Comparison of ENCODE assay signal across 31 mouse cellular contexts in genomic region chr11:114682321-114682900, GRCm38 (mm10). TPM values are rescaled to one million over a fixed set of nuclear protein-coding genes. Genes with fewer than 3 reads are reported as not detected.
DNase-seq lines count a peak whose midpoint lies in the region; ATAC-seq and TF ChIP-seq lines count a peak whose summit lies in the region.
"Had no signal": no experiment of that assay in that cellular context is flagged by ENCODE, and none has a peak within 500 bp of the region (broad histone marks: within the 10 kb centered on the region; RNA-seq: fewer than 3 reads in every experiment).

No protein-coding gene starts in this region.

- no peaks in the 10 kb centered on the region for H3K9me3 ChIP-seq in kidney, embryonic 16.5 days (ENCODE audit: low read length)
- no peaks in the 10 kb centered on the region for H3K9me3 ChIP-seq in E14TG2a.4 (ENCODE audit: low read length)
- no peaks in the 10 kb centered on the region for H3K9me3 ChIP-seq in limb, embryonic 10.5 days (replicated peaks)
- H3K9me3 ChIP-seq: embryonic facial prominence, embryonic 10.5 days; embryonic facial prominence, embryonic 15.5 days; forebrain, embryonic 12.5 days; heart, embryonic 10.5 days; heart, embryonic 15.5 days; limb, embryonic 12.5 days had no signal

- no peak for TF ChIP-seq CTCF in E14TG2a.4 (conservative IDR thresholded peaks at IDR 0.05; ENCODE audit: low read length)

- H3K27ac ChIP-seq in kidney, embryonic 16.5 days (ENCODE audit: low read length) = no peak overlapping the region
- peak overlapping the region; percentile 28; the same call in 1 of the 2 replicates for H3K27ac ChIP-seq in limb, embryonic 10.5 days
- H3K27ac ChIP-seq: embryonic facial prominence, embryonic 10.5 days; embryonic facial prominence, embryonic 15.5 days; forebrain, embryonic 12.5 days; heart, embryonic 10.5 days; heart, embryonic 15.5 days; limb, embryonic 12.5 days had no signal

- H3K4me2 ChIP-seq in kidney, embryonic 16.5 days (replicated peaks; ENCODE audit: low read depth, low read length) = no peak overlapping the region
- H3K4me2 ChIP-seq: embryonic facial prominence, embryonic 15.5 days; forebrain, embryonic 12.5 days; heart, embryonic 15.5 days; limb, embryonic 12.5 days; liver, embryonic 11.5 days had no signal

- no peak for ATAC-seq in kidney, embryonic 16.5 days (ENCODE audit: low FRiP score, low TSS enrichment)
- ATAC-seq: activated CD4-positive, CD25-positive, alpha-beta regulatory T cell, adult 4 months; CD4-positive, CD25-positive, alpha-beta regulatory T cell, adult 4 months; forebrain, postnatal 0 days; hindbrain, embryonic 16.5 days; liver, postnatal 0 days had no signal

- peak; percentile 58 for DNase-seq in cerebellum, adult 9-10 months
- DNase-seq in cerebellum, postnatal 10 days = no peak
- peak; percentile 44 to 68 for DNase-seq in kidney, postnatal 25 days
- no peak for DNase-seq in limb, embryonic 10.5 days (ENCODE audit: low spot score)
- DNase-seq in c-Kit-positive CD71-positive TER-119-positive erythroid progenitor cells, embryonic 14.5 days (ENCODE audit: low spot score) = no peak
- no peak for DNase-seq in left cerebral cortex, adult 8-10 months (ENCODE audit: low spot score in 2 of 2)
- DNase-seq: adrenal gland, adult 2 months; adrenal gland, postnatal 36 days; cerebellum, adult 11-12 months; forebrain, postnatal 0 days; gastrocnemius, postnatal 10 days; heart, adult 11 months; layer of hippocampus, postnatal 36 days; liver, postnatal 0 days; lung, postnatal 36 days; midbrain, embryonic 14.5 days; right cerebral cortex, adult 18-20 months; spleen, adult 18-20 months; thymus, postnatal 14 days had no signal

- peaks cover 37% of the 10 kb centered on the region for H3K4me1 ChIP-seq in kidney, embryonic 16.5 days (ENCODE audit: insufficient read depth, low read length)
- peaks cover 83% of the 10 kb centered on the region for H3K4me1 ChIP-seq in E14TG2a.4 (replicated peaks; ENCODE audit: low read depth, low read length)
- peaks cover 40% of the 10 kb centered on the region for H3K4me1 ChIP-seq in limb, embryonic 10.5 days

- no peak overlapping the region for H3K4me3 ChIP-seq in kidney, embryonic 16.5 days (ENCODE audit: low read length)
- H3K4me3 ChIP-seq in E14TG2a.4 (replicated peaks; ENCODE audit: low read length) = 0 out of 2 replicates have a peak overlapping the region, but pooled peaks have one; percentile 76
- no peak overlapping the region for H3K4me3 ChIP-seq in limb, embryonic 10.5 days
- H3K4me3 ChIP-seq: embryonic facial prominence, embryonic 10.5 days; embryonic facial prominence, embryonic 15.5 days; forebrain, embryonic 12.5 days; heart, embryonic 10.5 days; heart, embryonic 15.5 days; limb, embryonic 12.5 days had no signal

- H3K36me3 ChIP-seq in kidney, embryonic 16.5 days (ENCODE audit: insufficient read depth, low read length) = no peaks in the 10 kb centered on the region
- H3K36me3 ChIP-seq in E14TG2a.4 (ENCODE audit: insufficient read depth, low read length) = peaks cover 18% of the 10 kb centered on the region
- no peaks in the 10 kb centered on the region for H3K36me3 ChIP-seq in limb, embryonic 10.5 days
- H3K36me3 ChIP-seq: embryonic facial prominence, embryonic 15.5 days; forebrain, embryonic 12.5 days; heart, embryonic 10.5 days; heart, embryonic 15.5 days; limb, embryonic 12.5 days had no signal

- 90% methylated on average over 13 of the region's 13 CpGs for WGBS in kidney, embryonic 16.5 days
- 94% methylated on average over 13 of the region's 13 CpGs for WGBS in limb, embryonic 10.5 days

- no peak overlapping the region for H3K9ac ChIP-seq in kidney, embryonic 16.5 days (replicated peaks; ENCODE audit: low read length)
- H3K9ac ChIP-seq: embryonic facial prominence, embryonic 15.5 days; forebrain, embryonic 12.5 days; forebrain, postnatal 0 days; heart, embryonic 15.5 days; limb, embryonic 12.5 days; liver, postnatal 0 days had no signal

- H3K27me3 ChIP-seq in kidney, embryonic 16.5 days (ENCODE audit: insufficient read depth, low read length) = no peaks in the 10 kb centered on the region
- no peaks in the 10 kb centered on the region for H3K27me3 ChIP-seq in E14TG2a.4 (ENCODE audit: insufficient read depth, low read length)
- H3K27me3 ChIP-seq in limb, embryonic 10.5 days (ENCODE audit: low read depth, poor library complexity, severe bottlenecking) = no peaks in the 10 kb centered on the region
- H3K27me3 ChIP-seq: embryonic facial prominence, embryonic 15.5 days; heart, embryonic 15.5 days; limb, embryonic 12.5 days had no signal

RNA-seq across cellular contexts. Expression of gene Ttyh2, which starts 7.2 kb away (rescaled TPM):
- 20.4 and 21.5 TPM in 2 replicates for polyA plus RNA-seq in kidney, embryonic 16.5 days (2015; fragmentation: Nextera tagmentation; extraction: Ambion mirVana)
- polyA plus RNA-seq in limb, embryonic 10.5 days (2016; fragmentation: Nextera tagmentation; extraction: Ambion mirVana) = 8.6 and 9.2 TPM in 2 replicates
- 10 to 100 TPM; 35.6 to 41.8 (median 38.0) TPM for total RNA-seq in left cerebral cortex, adult 8-10 months (2022)

RNA-seq across cellular contexts. Expression of gene Rpl38, which starts 14.1 kb away (rescaled TPM):
- 802 and 841 TPM in 2 replicates for polyA plus RNA-seq in kidney, embryonic 16.5 days (2015; fragmentation: Nextera tagmentation; extraction: Ambion mirVana)
- 966 and 1,201 TPM in 2 replicates for polyA plus RNA-seq in limb, embryonic 10.5 days (2016; fragmentation: Nextera tagmentation; extraction: Ambion mirVana)
- total RNA-seq in left cerebral cortex, adult 8-10 months (2022) = 1,000 to 10,000 TPM in 2 of 4 experiments, 100 to 1,000 TPM in 2; 852 to 1,038 (median 940) TPM

RNA-seq across cellular contexts. Expression of gene Dnaic2, which starts 44.8 kb away (rescaled TPM):
- 0.44 and 0.46 TPM in 2 replicates for polyA plus RNA-seq in kidney, embryonic 16.5 days (2015; fragmentation: Nextera tagmentation; extraction: Ambion mirVana)
- 0.13 and 0.39 TPM in 2 replicates for polyA plus RNA-seq in limb, embryonic 10.5 days (2016; fragmentation: Nextera tagmentation; extraction: Ambion mirVana)
- 1 to 10 TPM; 1.7 to 3.0 (median 2.5) TPM for total RNA-seq in left cerebral cortex, adult 8-10 months (2022)
- polyA plus RNA-seq: activated CD4-positive, CD25-positive, alpha-beta regulatory T cell, adult 4 months; CD4-positive, CD25-positive, alpha-beta regulatory T cell, adult 4 months; liver, embryonic 11.5 days had no signal

Comparison
In these comparisons a context has a peak if more than half of its experiments do, and no peak if none do; other contexts are left out.
1. DNase-seq: peak in cerebellum, adult 9-10 months (single experiment) and kidney, postnatal 25 days (2 of 2); none in cerebellum, postnatal 10 days (0 of 2), limb, embryonic 10.5 days (single experiment), c-Kit-positive CD71-positive TER-119-positive erythroid progenitor cells, embryonic 14.5 days (single experiment) and left cerebral cortex, adult 8-10 months (0 of 2).